Mouse (Mus musculus) heart, adult 2 months (tissue): ENCODE measurements around the gene Mrgprb3. TPM values are rescaled to one million over a fixed set of nuclear protein-coding genes. Genes with fewer than 3 reads are reported as not detected.

ENCODE experiments used
- DNase-seq, 2 experiments: peaks; one replicate each; pipeline ENCODE4 v3.0.0; 2021
- H3K27ac ChIP-seq: fragments of 200-600 bp; 2 replicates; pipeline ENCODE4 v1.8.1; 2022
- H3K27me3 ChIP-seq: fragments of 200-500 bp; 2 replicates; pipeline ENCODE4 v1.6.1; 2012; ENCODE audit warnings: mild to moderate bottlenecking, low read length, inconsistent platforms, mixed read lengths; ENCODE audit not compliant: control insufficient read depth, insufficient read depth
- H3K36me3 ChIP-seq: fragments of 200-500 bp; 2 replicates; pipeline ENCODE4 v1.6.1; 2012; ENCODE audit warnings: low read length, inconsistent platforms; ENCODE audit not compliant: control insufficient read depth, insufficient read depth
- H3K4me1 ChIP-seq: fragments of 200-500 bp; 2 replicates; pipeline ENCODE4 v1.6.1; 2011; ENCODE audit warnings: low read length; ENCODE audit not compliant: control insufficient read depth, insufficient read depth
- H3K4me3 ChIP-seq: fragments of 200-600 bp; 2 replicates; pipeline ENCODE4 v1.8.1; 2022
- H3K79me2 ChIP-seq: fragments of 200-500 bp; replicated peaks from 2 replicates; pipeline ENCODE4 v1.6.1; 2012; ENCODE audit warnings: mild to moderate bottlenecking, inconsistent platforms, low read length, moderate library complexity, mixed read lengths; ENCODE audit not compliant: control insufficient read depth, insufficient read depth
- H3K9ac ChIP-seq: fragments of 200-500 bp; 2 replicates; pipeline ENCODE4 v1.6.1; 2012; ENCODE audit warnings: low read depth, mild to moderate bottlenecking, control low read depth, inconsistent platforms, low read length, mixed read lengths
- CTCF ChIP-seq: fragments of 200-600 bp; IDR thresholded peaks from 2 replicates; pipeline ENCODE4 v1.8.1; 2022; ENCODE audit warnings: antibody characterized with exemption, mild to moderate bottlenecking, moderate library complexity
- EP300 ChIP-seq: fragments of 200-500 bp; IDR thresholded peaks from 2 replicates; pipeline ENCODE4 v1.6.1; 2011; ENCODE audit warnings: low read depth, low read length, control low read depth; ENCODE audit not compliant: insufficient read depth
- POLR2A ChIP-seq: fragments of 200-500 bp; IDR thresholded peaks from 2 replicates; pipeline ENCODE4 v1.6.1; 2011; ENCODE audit warnings: mild to moderate bottlenecking, low read depth, low read length, control low read depth; ENCODE audit not compliant: insufficient read depth
- WGBS: fragments of 180-500 bp; shearing (Covaris S2); methylation state at CpG from one replicate; pipeline ENCODE4 v1.1.7; 2018; 5-methylcytosine and 5-hydroxymethylcytosine counted together
- intact Hi-C: fragments of 180-260 bp; cut with DNase I; formaldehyde crosslinking; loops from one replicate; pipeline ENCODE4 v1.15.1; 2025
- long read RNA-seq: library from polyadenylated mRNA; stranded (forward); transcript quantifications from one replicate; pipeline ENCODE4 v2.0.0, GENCODE M21; 2021
- polyA plus RNA-seq: library from polyadenylated mRNA; depleted of rRNA; stranded (reverse); fragments of >200 nt; gene quantifications from 2 replicates; pipeline ENCODE4 v1.2.3, GENCODE M21; 2012; rRNA removed
- total RNA-seq, 2 experiments: library from RNA; stranded (reverse); gene quantifications; 2 replicates each; pipeline ENCODE4 v1.2.3; 2021

The Mrgprb3 gene
- total RNA-seq, result not detected
- not detected in 2 replicates for polyA plus RNA-seq
- long read RNA-seq, result 0 reads

- TF ChIP-seq POLR2A, result no peak
- TF ChIP-seq CTCF, result no peak
- no peak for TF ChIP-seq EP300
- Histone ChIP-seq H3K4me3 (no peak within 1 kb of the TSS), H3K27ac (no peak within 1 kb of the TSS), H3K27me3 (no peaks in the 10 kb centered on the region), H3K4me1 (no peaks in the 10 kb centered on the region), H3K9ac (no peak within 1 kb of the TSS), H3K36me3 (no peaks in the 10 kb centered on the region), H3K79me2 (no peaks in the 10 kb centered on the region)
- DNase-seq, result no peak
- 87% methylated on average over 2 of the region's 2 CpGs for WGBS
- intact Hi-C loops, result no loop called here
Measured at GRCm38 (mm10) chr7:48643711-48644110, at the start of gene Mrgprb3. Gene Mrgprb3 (minus strand): TSS chr7:48643811.

Other genes with a start within 250 kb of the Mrgprb3 start
- gene Mrgprb1, start 187.5 kb downstream of the Mrgprb3 start, total RNA-seq, result under 1 TPM; 0.09 to 0.10 TPM
- 0.10 and 0.56 TPM in 2 replicates for gene Mrgprb1, start 187.5 kb downstream of the Mrgprb3 start, polyA plus RNA-seq
- gene Mrgprx2, start 144.5 kb downstream of the Mrgprb3 start, total RNA-seq, result not detected
- not detected in 2 replicates for gene Mrgprx2, start 144.5 kb downstream of the Mrgprb3 start, polyA plus RNA-seq
- not detected for gene Mrgprb2, start 85.7 kb downstream of the Mrgprb3 start, total RNA-seq
- gene Mrgprb2, start 85.7 kb downstream of the Mrgprb3 start, polyA plus RNA-seq, result 0.09 and 0.14 TPM in 2 replicates
- 10 to 100 TPM; 10.9 to 11.0 TPM for gene Zdhhc13, start 145.2 kb upstream of the Mrgprb3 start, total RNA-seq
- gene Zdhhc13, start 145.2 kb upstream of the Mrgprb3 start, polyA plus RNA-seq, result 7.1 and 15.1 TPM in 2 replicates
- 1,000 to 10,000 TPM; 1,931 to 2,301 TPM for gene Csrp3, start 204.2 kb upstream of the Mrgprb3 start, total RNA-seq
- gene Csrp3, start 204.2 kb upstream of the Mrgprb3 start, polyA plus RNA-seq, result 773 and 781 TPM in 2 replicates
- gene E2f8, start 237.8 kb upstream of the Mrgprb3 start, total RNA-seq, result 1 to 10 TPM; 1.3 to 1.6 TPM
- gene E2f8, start 237.8 kb upstream of the Mrgprb3 start, polyA plus RNA-seq, result 0.23 and 0.31 TPM in 2 replicates